ENCODE assay signal across 7 mouse cellular contexts in genomic region chr1:74791249-74791648, GRCm38 (mm10). TPM values are rescaled to one million over a fixed set of nuclear protein-coding genes. Genes with fewer than 3 reads are reported as not detected.
DNase-seq lines count a peak whose midpoint lies in the region; ATAC-seq and TF ChIP-seq lines count a peak whose summit lies in the region.

Wnt10a (plus strand) TSS chr1:74791516.

- peak; percentile 34 to 55 for DNase-seq in spleen, adult 2 months (ENCODE audit: low read depth in 1 of 2, low spot score in 2 of 2)
- DNase-seq in spleen, adult 12 weeks (ENCODE audit: low spot score), result no peak
- DNase-seq in hindbrain, embryonic 10.5 days (ENCODE audit: low spot score), result no peak
- no peak for DNase-seq in layer of hippocampus, postnatal 25 days (ENCODE audit: extremely low spot score in 1 of 2, low spot score in 1 of 2)
- no peak for DNase-seq in thymus, adult 18-20 months

- 0 out of 2 replicates have a peak within 1 kb of the TSS, but pooled peaks have one; percentile 3 for H3K27ac ChIP-seq in spleen, adult 2 months (ENCODE audit: insufficient read depth, low read length)
- peak within 1 kb of the TSS; percentile 56 for H3K27ac ChIP-seq in hindbrain, embryonic 10.5 days
- no peak within 1 kb of the TSS; the same call in 1 of the 2 replicates for H3K27ac ChIP-seq in limb, embryonic 13.5 days
- H3K27ac ChIP-seq in stomach, embryonic 16.5 days (ENCODE audit: low read length), result 0 out of 2 replicates have a peak within 1 kb of the TSS, but pooled peaks have one; percentile 17

- peak within 1 kb of the TSS; percentile 72 for H3K4me2 ChIP-seq in limb, embryonic 13.5 days (replicated peaks)
- peak within 1 kb of the TSS; percentile 52 for H3K4me2 ChIP-seq in stomach, embryonic 16.5 days (ENCODE audit: low read depth, low read length)

- 4% methylated on average over 11 of the region's 11 CpGs for WGBS in spleen, adult 2 months
- 2% methylated on average over 11 of the region's 11 CpGs for WGBS in hindbrain, embryonic 10.5 days
- WGBS in limb, embryonic 13.5 days, result 2% methylated on average over 11 of the region's 11 CpGs
- under 1% methylated on average over 11 of the region's 11 CpGs for WGBS in stomach, embryonic 16.5 days

- H3K4me1 ChIP-seq in spleen, adult 2 months (ENCODE audit: control insufficient read depth, insufficient read depth, insufficient read length), result peaks cover 22% of the 10 kb centered on the region
- peaks cover 61% of the 10 kb centered on the region for H3K4me1 ChIP-seq in hindbrain, embryonic 10.5 days (replicated peaks)
- peaks cover 62% of the 10 kb centered on the region for H3K4me1 ChIP-seq in limb, embryonic 13.5 days
- H3K4me1 ChIP-seq in stomach, embryonic 16.5 days (ENCODE audit: control insufficient read depth, insufficient read depth, low read length), result peaks cover 18% of the 10 kb centered on the region

- no peaks in the 10 kb centered on the region for H3K36me3 ChIP-seq in spleen, adult 2 months (ENCODE audit: control insufficient read depth, insufficient read depth, low read length)
- H3K36me3 ChIP-seq in hindbrain, embryonic 10.5 days, result no peaks in the 10 kb centered on the region
- H3K36me3 ChIP-seq in limb, embryonic 13.5 days, result no peaks in the 10 kb centered on the region
- H3K36me3 ChIP-seq in stomach, embryonic 16.5 days (ENCODE audit: control insufficient read depth, insufficient read depth, low read length), result no peaks in the 10 kb centered on the region

- no peaks in the 10 kb centered on the region for H3K9me3 ChIP-seq in hindbrain, embryonic 10.5 days
- H3K9me3 ChIP-seq in limb, embryonic 13.5 days, result no peaks in the 10 kb centered on the region
- no peaks in the 10 kb centered on the region for H3K9me3 ChIP-seq in stomach, embryonic 16.5 days (replicated peaks; ENCODE audit: control insufficient read depth, low read length)

- no peak for ATAC-seq in limb, embryonic 13.5 days (ENCODE audit: low FRiP score, low read depth)
- peak; percentile 11; the same call in 1 of the 2 replicates for ATAC-seq in stomach, embryonic 16.5 days (ENCODE audit: insufficient read depth, low FRiP score)

- peak within 1 kb of the TSS; percentile 65 for H3K9ac ChIP-seq in limb, embryonic 13.5 days
- H3K9ac ChIP-seq in stomach, embryonic 16.5 days (ENCODE audit: low read length), result peak within 1 kb of the TSS; percentile 60

- peak within 1 kb of the TSS; percentile 22; the same call in 1 of the 2 replicates for H3K4me3 ChIP-seq in spleen, adult 2 months (ENCODE audit: extremely low read depth, insufficient read depth, insufficient read length)
- H3K4me3 ChIP-seq in hindbrain, embryonic 10.5 days, result peak within 1 kb of the TSS; percentile 42
- peak within 1 kb of the TSS; percentile 42 for H3K4me3 ChIP-seq in limb, embryonic 13.5 days
- peak within 1 kb of the TSS; percentile 31 for H3K4me3 ChIP-seq in stomach, embryonic 16.5 days (replicated peaks; ENCODE audit: low read length)

- TF ChIP-seq CTCF in spleen, adult 2 months (IDR thresholded peaks at IDR 0.05; ENCODE audit: extremely low read depth, insufficient read depth, insufficient read length, insufficient replicate concordance), result no peak

- no peak for TF ChIP-seq POLR2A in spleen, adult 2 months (IDR thresholded peaks at IDR 0.05; ENCODE audit: low read depth, low read length)

- peaks cover 13% of the 10 kb centered on the region for H3K27me3 ChIP-seq in spleen, adult 2 months (ENCODE audit: control insufficient read depth, insufficient read depth, low read length)
- peaks cover 100% of the 10 kb centered on the region for H3K27me3 ChIP-seq in hindbrain, embryonic 10.5 days (ENCODE audit: insufficient read depth, poor library complexity, severe bottlenecking)
- peaks cover 100% of the 10 kb centered on the region for H3K27me3 ChIP-seq in limb, embryonic 13.5 days
- peaks cover 85% of the 10 kb centered on the region for H3K27me3 ChIP-seq in stomach, embryonic 16.5 days (ENCODE audit: control insufficient read depth, insufficient read depth, low read length)

RNA-seq across cellular contexts. Expression of gene Wnt10a, which starts in this region (rescaled TPM):
- 3.1 and 3.2 TPM in 2 replicates for polyA plus RNA-seq in spleen, adult 2 months (2012; rRNA removed)
- polyA plus RNA-seq in hindbrain, embryonic 10.5 days (2016; fragmentation: Nextera tagmentation; extraction: Ambion mirVana), result 0.87 and 1.6 TPM in 2 replicates
- 3.9 and 4.5 TPM in 2 replicates for polyA plus RNA-seq in limb, embryonic 13.5 days (2015; fragmentation: Nextera tagmentation; extraction: Ambion mirVana)
- polyA plus RNA-seq in stomach, embryonic 16.5 days (2015; fragmentation: Nextera tagmentation; extraction: Ambion mirVana), result 2.9 and 3.2 TPM in 2 replicates
- 1 to 10 TPM; 2.0 to 2.2 TPM for total RNA-seq in layer of hippocampus, postnatal 25 days (2021)

Comparison
In these comparisons a context has a peak if more than half of its experiments do, and no peak if none do; other contexts are left out.
1. DNase-seq: peak in spleen, adult 2 months (2 of 2); none in spleen, adult 12 weeks (single experiment), hindbrain, embryonic 10.5 days (single experiment), layer of hippocampus, postnatal 25 days (0 of 2) and thymus, adult 18-20 months (0 of 2).
2. Peak in every context shown above with its lines, with median percentiles within 50 percentile points of each other: H3K4me3 ChIP-seq.